Mouse (Mus musculus) urinary bladder, postnatal 4 days (tissue): ENCODE measurements around the gene Tpm4.
"Not testable (repeated sequence)": the region's sequence is repeated elsewhere in the genome, so short reads cannot be mapped to it uniquely, and the experiment has no call there.

Experiments
- DNase-seq, 2 experiments: peaks; one replicate each; pipeline ENCODE4 v3.0.0; 2021 to 2022; ENCODE audit warnings: low spot score in 2 of 2

Gene Tpm4

GRCm38 (mm10) chr8:72134756-72135445 lies at the start of gene Tpm4:
TSS of gene Tpm4 (plus strand) at chr8:72134975.
- DNase-seq: peak; percentile 72 to 73

- DNase-seq: peak in 1 of 2 experiments; percentile 1
These were observed 47.2 kb upstream of the Tpm4 start for GRCm38 (mm10) chr8:72087611-72088010.

GRCm38 (mm10) chr8:72096721-72097120 lies 38.1 kb upstream of the Tpm4 start:
- DNase-seq: not testable (repeated sequence)

- peak; percentile 37 to 65 for DNase-seq
These were observed 35.2 kb upstream of the Tpm4 start for GRCm38 (mm10) chr8:72099377-72100103.

- DNase-seq: peak in 1 of 2 experiments; percentile 11
These were observed 29.6 kb upstream of the Tpm4 start for GRCm38 (mm10) chr8:72105165-72105564.

- no peak for DNase-seq
These were observed 28.0 kb upstream of the Tpm4 start, which contains the start of gene Olfr374 for GRCm38 (mm10) chr8:72106740-72107139. TSS of gene Olfr374 (plus strand) at chr8:72107040.

- DNase-seq: no peak
These were observed 23.9 kb upstream of the Tpm4 start for GRCm38 (mm10) chr8:72110876-72111275.

GRCm38 (mm10) chr8:72112486-72112885 lies 22.3 kb upstream of the Tpm4 start:
- DNase-seq: peak in 1 of 2 experiments; percentile 3

- no peak for DNase-seq
These were observed 19.6 kb upstream of the Tpm4 start for GRCm38 (mm10) chr8:72115202-72115601.

- no peak for DNase-seq
These were observed 16.2 kb upstream of the Tpm4 start for GRCm38 (mm10) chr8:72118616-72119015.

- DNase-seq: not testable (repeated sequence)
These were observed 13.3 kb upstream of the Tpm4 start for GRCm38 (mm10) chr8:72121486-72121885.

GRCm38 (mm10) chr8:72121997-72122396 lies 12.8 kb upstream of the Tpm4 start:
- no peak for DNase-seq

- no peak for DNase-seq
These were observed 6.9 kb upstream of the Tpm4 start for GRCm38 (mm10) chr8:72127834-72128233.

- DNase-seq: no peak
These were observed 3.5 kb upstream of the Tpm4 start for GRCm38 (mm10) chr8:72131251-72131650.

- no peak for DNase-seq
These were observed 2.9 kb upstream of the Tpm4 start for GRCm38 (mm10) chr8:72131901-72132300.

- DNase-seq: no peak
These were observed 2.4 kb upstream of the Tpm4 start for GRCm38 (mm10) chr8:72132417-72132816.

GRCm38 (mm10) chr8:72132891-72133290 lies 1.9 kb upstream of the Tpm4 start:
- DNase-seq: no peak

- no peak for DNase-seq
These were observed 1.3 kb upstream of the Tpm4 start for GRCm38 (mm10) chr8:72133507-72133906.

- peak; percentile 45 to 66 for DNase-seq
These were observed 899 bp downstream of the Tpm4 start for GRCm38 (mm10) chr8:72135446-72136301.

GRCm38 (mm10) chr8:72136302-72136978 lies 1.7 kb downstream of the Tpm4 start:
- peak; percentile 69 to 76 for DNase-seq

GRCm38 (mm10) chr8:72137431-72137830 lies 2.7 kb downstream of the Tpm4 start:
- no peak for DNase-seq
